Mouse (Mus musculus): ENCODE data around the gene Cpa2.

DNA sequence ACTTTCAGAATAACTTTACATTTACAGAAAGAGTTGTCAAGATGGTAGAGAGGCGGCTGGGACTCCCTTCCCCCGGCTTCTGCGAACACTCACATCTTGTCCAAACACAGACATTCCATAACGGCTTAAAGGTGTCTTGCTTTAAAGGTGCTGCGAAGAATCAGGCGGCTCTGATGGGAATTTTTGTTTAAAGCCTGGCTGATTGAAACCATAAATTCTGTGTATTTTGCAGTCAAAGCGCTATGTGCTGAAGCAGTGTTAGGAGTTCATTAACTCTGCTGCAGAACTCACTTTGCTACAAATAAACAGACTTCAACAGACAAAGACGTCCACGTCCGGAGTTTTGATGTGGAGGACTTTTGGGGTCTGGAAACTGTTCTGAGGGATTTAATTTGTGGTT is 3.1 kb upstream of the Cpa2 start:
- TF ChIP-seq CTCF (IDR thresholded peaks at IDR 0.05) (no peak), POLR2A (IDR thresholded peaks at IDR 0.05; ENCODE audit: insufficient read depth, low read depth, low read length) (no peak), EP300 (IDR thresholded peaks at IDR 0.05; ENCODE audit: insufficient read depth, low read depth, low read length) (no peak)

All from heart, adult 2 months (tissue).